Mouse (Mus musculus) gastrocnemius, adult 18-20 months (tissue): Measurements from ENCODE around the gene Eps8l2. TPM values are rescaled to one million over a fixed set of nuclear protein-coding genes. Genes with fewer than 3 reads are reported as not detected.

Experiments
- DNase-seq: peaks from one replicate; pipeline ENCODE4 v3.0.0; 2021; ENCODE audit warnings: low spot score
- total RNA-seq, 2 experiments: library from RNA; stranded (reverse); gene quantifications; 2 replicates each; pipeline ENCODE4 v1.2.3; 2021

The Eps8l2 gene
- total RNA-seq, 2 experiments from 2014 or later = 1.1 to 2.3 TPM

DNA sequence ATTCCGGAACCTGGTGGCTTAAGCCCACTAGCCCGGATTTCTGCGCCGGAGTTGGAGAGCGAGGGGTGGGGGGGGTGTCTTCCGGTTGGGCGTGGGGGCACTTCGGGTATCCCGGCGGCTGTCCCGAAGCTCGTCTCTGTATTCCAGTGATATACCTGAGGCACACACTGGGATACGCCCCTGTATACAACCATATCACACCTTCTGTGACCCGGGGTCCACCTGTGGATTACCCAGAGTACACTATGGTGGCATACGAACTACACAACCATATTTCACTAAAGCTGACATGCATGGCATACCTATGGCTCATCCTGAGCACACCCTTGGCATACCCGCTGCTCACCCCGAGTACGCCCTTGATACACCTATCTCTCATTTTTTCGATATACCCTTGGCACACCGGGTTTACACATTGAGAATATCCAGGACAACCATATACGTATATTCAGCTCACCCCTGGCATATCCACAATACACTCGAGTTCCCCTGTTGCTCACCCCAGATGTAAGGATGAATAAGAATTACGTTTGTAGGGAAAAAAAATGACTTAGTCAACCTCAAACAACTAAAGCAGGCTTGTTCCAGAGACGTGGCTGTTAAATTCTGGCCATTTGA, 10.2 kb upstream of the Eps8l2 start:
- no peak for DNase-seq

- DNase-seq = no peak
Measured at GRCm38 (mm10) chr7:141330706-141331105, 8.0 kb upstream of the Eps8l2 start.

GRCm38 (mm10) chr7:141331990-141332389, 6.7 kb upstream of the Eps8l2 start:
- no peak for DNase-seq

GRCm38 (mm10) chr7:141335044-141335579, 3.6 kb upstream of the Eps8l2 start:
- no peak for DNase-seq

DNA sequence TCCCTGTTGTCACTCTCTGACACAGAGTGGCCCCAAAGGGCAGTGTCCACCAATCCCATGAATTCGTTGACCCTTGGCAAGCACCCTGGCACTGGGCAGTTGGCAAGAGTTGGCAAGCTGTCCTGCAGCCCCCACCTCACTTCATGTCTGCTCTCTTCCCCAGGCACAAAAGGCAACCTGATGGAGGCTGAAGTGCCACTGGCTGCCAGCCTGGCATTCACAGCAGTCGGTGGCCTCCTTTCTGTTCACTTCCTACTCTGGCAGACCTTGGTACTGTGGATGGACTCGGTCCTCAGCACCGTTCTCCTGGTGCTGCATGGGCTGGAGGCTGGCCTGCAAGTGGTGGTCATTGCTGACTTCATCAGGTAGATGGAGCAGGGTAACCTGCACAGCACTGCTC, 3.0 kb upstream of the Eps8l2 start:
- DNase-seq = no peak

GRCm38 (mm10) chr7:141336296-141336695, 2.4 kb upstream of the Eps8l2 start:
- no peak for DNase-seq

DNA sequence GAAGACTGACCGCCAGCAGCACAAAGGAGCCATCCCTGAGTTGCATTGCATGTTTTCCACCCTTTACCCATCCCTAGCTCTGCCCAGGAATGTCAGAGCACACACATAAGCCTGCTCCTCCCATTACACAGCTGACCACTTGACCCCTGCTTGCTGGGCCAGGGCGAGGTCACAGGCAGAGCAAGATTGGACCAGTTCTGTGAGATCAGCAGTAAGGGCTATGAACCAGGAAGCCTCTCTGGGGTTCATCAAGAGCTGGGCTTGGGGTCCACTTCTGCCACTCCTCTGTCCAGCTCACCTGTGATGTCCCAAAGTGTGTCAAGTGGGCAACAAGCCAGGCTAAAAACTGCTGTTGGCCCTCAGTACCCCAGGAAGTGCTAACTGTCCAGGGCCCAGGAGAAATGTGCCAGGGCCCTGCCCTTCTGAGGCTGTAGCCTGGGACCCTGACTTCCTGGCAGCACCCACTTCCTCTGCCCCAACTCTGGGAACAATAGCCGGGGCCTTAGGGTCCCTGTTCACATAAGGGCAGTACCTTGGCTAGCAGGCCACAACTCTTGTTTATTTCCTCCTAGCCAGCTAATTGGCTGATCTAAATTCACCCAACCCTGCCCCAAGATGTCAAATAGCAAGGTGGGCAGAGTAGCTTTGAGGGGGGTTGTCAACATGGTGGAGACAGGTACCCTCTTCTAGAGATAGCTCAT, 814 bp upstream of the Eps8l2 start:
- no peak for DNase-seq

DNA sequence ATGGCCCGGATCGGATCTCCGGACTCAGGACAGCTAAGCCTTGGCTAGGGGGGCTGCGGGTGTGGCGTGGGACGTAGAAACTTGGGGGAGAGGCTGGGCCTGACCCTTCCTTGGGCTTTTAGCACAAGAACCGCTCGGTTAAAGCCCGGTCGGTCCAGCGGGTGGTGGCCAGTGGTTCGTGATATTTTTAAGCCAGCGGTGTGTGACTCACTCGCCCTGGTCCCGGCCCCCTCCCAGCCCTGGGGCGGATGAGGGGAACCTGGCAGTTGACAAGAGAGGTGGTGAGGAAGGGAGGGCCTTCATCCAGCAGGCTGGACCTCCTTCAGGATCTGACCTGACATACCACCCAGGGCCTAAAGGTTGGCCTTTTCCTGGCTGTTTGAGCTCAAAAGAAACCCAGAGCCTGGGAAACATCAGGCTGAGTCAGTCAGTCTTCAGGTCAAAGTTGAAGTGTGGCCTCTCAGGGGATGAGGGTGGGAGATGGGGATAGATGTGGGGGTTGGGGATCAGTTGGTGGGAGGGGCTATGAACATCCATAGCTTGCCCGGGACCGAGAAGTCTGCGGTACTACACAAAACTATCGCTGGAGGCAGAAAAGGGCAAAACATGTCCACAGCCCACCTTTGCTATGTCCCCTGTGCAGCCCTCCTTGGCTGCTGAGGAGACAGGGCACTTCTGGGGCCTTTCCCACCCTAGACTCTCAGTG, 688 bp downstream of the Eps8l2 start:
- no peak for DNase-seq

DNA sequence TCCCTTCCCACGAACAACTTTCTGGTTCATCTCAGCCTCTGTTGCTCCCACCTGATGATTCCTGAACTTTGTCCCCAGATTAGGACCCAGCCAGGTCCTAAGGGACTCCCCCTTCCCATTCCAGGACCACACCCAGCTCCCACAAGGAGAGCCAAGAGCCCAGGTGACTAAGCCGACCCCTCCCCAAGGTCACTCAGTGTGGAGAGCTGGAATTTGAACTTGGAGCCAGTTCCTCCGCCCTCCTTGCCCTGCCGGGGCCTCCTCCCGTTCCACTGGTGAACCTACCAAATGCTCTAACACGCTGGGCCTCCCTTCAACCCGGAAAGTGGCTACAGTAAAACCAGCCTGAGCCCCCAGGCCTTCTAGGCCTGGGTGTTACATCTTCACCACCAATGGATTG, 1.3 kb downstream of the Eps8l2 start:
- DNase-seq = no peak

GRCm38 (mm10) chr7:141340476-141340875, 1.8 kb downstream of the Eps8l2 start:
- DNase-seq = no peak

- DNase-seq = no peak
Measured at GRCm38 (mm10) chr7:141341689-141342226, 3.1 kb downstream of the Eps8l2 start.

GRCm38 (mm10) chr7:141343230-141343629, 4.5 kb downstream of the Eps8l2 start:
- no peak for DNase-seq

DNA sequence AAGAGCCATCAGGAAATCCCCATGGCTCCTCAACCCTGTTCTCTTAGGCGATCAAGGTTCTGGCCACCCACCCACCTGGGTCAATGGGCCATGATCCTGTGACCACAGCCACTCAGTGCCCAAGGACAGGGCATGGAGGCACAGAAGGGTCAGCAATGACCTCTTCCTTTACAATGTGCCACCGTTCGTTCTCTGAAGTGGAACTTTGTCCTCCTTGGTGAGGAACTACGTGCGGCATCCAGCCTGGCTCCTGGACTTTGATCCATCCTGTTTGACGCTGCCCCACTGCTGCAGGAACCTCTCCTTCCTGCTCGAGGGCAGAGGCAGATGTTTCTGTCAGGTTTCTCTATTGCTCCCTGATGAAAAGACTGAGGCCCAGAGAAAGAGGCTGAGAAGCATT, 5.0 kb downstream of the Eps8l2 start:
- no peak for DNase-seq

GRCm38 (mm10) chr7:141344787-141345186, 6.1 kb downstream of the Eps8l2 start:
- DNase-seq = no peak

- DNase-seq = no peak
Measured at GRCm38 (mm10) chr7:141351061-141351460, 12.4 kb downstream of the Eps8l2 start.

DNA sequence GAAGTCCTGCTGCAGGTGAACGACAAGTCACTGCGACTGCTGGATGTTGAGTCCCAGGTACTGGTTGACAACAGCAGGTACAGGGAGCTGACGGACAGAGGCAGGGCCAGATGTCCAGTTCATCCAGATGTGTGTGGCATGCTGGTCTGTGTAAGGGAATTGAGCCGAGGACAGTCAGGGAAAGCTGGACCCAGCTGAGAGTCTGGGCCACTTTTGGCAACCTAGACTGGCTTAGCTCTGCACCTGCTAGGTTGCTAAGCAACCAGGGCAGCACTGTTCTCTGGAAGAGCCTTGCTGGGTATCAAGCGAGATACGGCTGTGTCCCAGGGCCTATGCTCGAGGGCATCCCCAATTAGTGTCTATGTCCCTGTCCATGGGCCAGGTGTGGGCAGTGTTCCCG, 16.4 kb downstream of the Eps8l2 start:
- DNase-seq = no peak

- no peak for DNase-seq
Measured at GRCm38 (mm10) chr7:141355626-141356326, 17.1 kb downstream of the Eps8l2 start.

GRCm38 (mm10) chr7:141356971-141357370, 18.3 kb downstream of the Eps8l2 start:
- no peak for DNase-seq

- DNase-seq = no peak
Measured at GRCm38 (mm10) chr7:141361510-141361909, 22.8 kb downstream of the Eps8l2 start.

DNA sequence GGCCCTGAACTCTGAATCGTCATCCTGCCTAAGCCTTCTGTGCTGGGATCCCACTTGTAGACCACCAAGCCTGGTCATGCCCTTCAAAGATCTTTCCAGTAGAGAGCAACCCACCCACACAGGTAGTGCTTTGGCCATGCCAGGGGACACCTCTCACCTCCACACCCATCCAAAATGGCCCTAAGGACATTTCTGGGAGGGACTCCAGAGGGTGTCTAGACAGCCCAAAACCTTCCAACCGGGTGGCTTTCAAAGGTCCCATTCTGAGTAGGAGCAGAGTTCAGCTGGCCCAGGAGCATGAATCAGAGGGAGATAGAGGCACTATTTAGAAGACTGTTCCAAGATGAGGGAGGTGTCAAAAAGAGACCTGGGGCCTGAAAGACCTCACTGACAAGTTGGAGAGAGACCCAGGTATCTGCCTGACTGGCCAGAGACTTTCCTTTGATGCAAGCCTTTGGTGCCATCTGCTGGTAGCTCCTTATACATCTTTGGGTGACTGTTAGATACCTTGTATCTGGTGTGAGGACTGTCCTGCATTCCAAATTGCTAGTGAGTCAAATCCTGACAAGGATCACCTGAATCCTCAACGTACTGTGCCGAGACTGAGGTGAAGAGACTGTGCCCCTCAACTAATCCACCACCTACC, 24.5 kb downstream of the Eps8l2 start:
- peak; percentile 62 for DNase-seq

GRCm38 (mm10) chr7:141363752-141364125, 25.1 kb downstream of the Eps8l2 start:
- no peak for DNase-seq
